Mouse (Mus musculus): ENCODE measurements around the gene Ube2u. TPM values are rescaled to one million over a fixed set of nuclear protein-coding genes. Genes with fewer than 3 reads are reported as not detected.

The Ube2u gene
- polyA plus RNA-seq, 1 experiment from 2014 or later, result 0.12 TPM

DNA sequence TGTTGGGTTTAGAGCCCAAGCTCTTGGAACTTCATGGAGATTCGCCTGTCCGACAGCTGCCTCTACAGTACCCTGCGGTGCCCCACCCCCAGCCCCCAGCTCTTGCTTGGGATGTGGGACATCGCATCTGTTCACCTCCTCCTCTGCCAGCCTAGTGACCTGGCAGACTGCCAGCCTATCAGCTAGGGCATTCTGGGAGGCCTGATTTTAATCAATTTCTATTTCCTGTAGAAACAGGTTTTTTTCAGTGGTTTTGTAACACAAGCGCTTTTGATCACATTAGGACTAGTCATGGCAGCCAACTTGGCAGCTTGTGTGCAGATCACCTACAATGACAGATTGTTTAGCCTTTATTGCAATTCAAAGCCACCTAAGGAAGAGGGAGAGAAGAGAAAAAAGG is 118.0 kb downstream of the Ube2u start:
- no peaks in the 10 kb centered on the region for H3K36me3 ChIP-seq (ENCODE audit: control insufficient read depth, insufficient read depth, low read length)

DNA sequence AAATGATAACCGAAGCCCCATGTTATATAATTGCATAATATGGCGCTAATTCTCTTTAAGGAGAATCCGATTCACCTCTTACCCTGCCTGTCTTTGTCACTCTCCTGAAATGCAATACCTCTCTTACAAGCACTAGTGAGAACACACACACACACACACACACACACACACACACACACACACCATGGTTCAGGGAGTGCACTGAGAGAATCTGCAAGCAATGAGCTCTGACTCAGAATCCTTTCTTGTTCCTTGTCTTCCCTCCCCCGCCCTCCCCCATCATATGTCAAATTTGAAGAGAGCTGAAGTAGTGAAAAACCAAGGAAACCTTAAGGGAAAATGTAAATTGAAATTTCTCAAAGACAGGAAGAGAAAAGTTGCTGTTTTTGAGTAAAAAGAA is 118.4 kb downstream of the Ube2u start:
- ATAC-seq (ENCODE audit: insufficient read depth, low FRiP score), result no peak
- 88% methylated on average over 4 of the region's 4 CpGs for WGBS
- Histone ChIP-seq H3K9me3 (replicated peaks; ENCODE audit: control insufficient read depth, low read length) (peaks cover 3% of the 10 kb centered on the region; the same call in 1 of the 2 replicates), H3K27me3 (ENCODE audit: control insufficient read depth, insufficient read depth, low read length) (no peaks in the 10 kb centered on the region), H3K4me3 (replicated peaks; ENCODE audit: low read length) (no peak overlapping the region), H3K27ac (ENCODE audit: low read length) (no peak overlapping the region), H3K4me2 (ENCODE audit: low read depth, low read length) (no peak overlapping the region), H3K4me1 (ENCODE audit: control insufficient read depth, insufficient read depth, low read length) (no peaks in the 10 kb centered on the region), H3K36me3 (ENCODE audit: control insufficient read depth, insufficient read depth, low read length) (no peaks in the 10 kb centered on the region), H3K9ac (ENCODE audit: low read length) (no peak overlapping the region)

More for the DNA sequence above, 118.0 kb downstream of the Ube2u start:
- Histone ChIP-seq H3K27ac (ENCODE audit: low read length) (no peak overlapping the region), H3K4me3 (replicated peaks; ENCODE audit: low read length) (no peak overlapping the region), H3K27me3 (ENCODE audit: control insufficient read depth, insufficient read depth, low read length) (no peaks in the 10 kb centered on the region), H3K9ac (ENCODE audit: low read length) (no peak overlapping the region), H3K4me2 (ENCODE audit: low read depth, low read length) (no peak overlapping the region), H3K4me1 (ENCODE audit: control insufficient read depth, insufficient read depth, low read length) (no peaks in the 10 kb centered on the region), H3K9me3 (replicated peaks; ENCODE audit: control insufficient read depth, low read length) (peaks cover 3% of the 10 kb centered on the region; the same call in 1 of the 2 replicates)
- 88% methylated on average over 5 of the region's 5 CpGs for WGBS
- no peak for ATAC-seq (ENCODE audit: insufficient read depth, low FRiP score)
